Mouse (Mus musculus) activated CD4-positive, CD25-positive, alpha-beta regulatory T cell (primary cell): ENCODE measurements around the gene Rab6b. TPM values are rescaled to one million over a fixed set of nuclear protein-coding genes. Genes with fewer than 3 reads are reported as not detected.

Experiments used
- polyA plus RNA-seq, 2 experiments: library from polyadenylated mRNA; unstranded; fragments of 100-300 nt; shearing (Covaris generic); gene quantifications; one replicate each; pipeline ENCODE4 v1.2.1; 2017

Rab6b gene
- 10 to 100 TPM; 11.4 to 13.9 TPM for polyA plus RNA-seq

DNA sequence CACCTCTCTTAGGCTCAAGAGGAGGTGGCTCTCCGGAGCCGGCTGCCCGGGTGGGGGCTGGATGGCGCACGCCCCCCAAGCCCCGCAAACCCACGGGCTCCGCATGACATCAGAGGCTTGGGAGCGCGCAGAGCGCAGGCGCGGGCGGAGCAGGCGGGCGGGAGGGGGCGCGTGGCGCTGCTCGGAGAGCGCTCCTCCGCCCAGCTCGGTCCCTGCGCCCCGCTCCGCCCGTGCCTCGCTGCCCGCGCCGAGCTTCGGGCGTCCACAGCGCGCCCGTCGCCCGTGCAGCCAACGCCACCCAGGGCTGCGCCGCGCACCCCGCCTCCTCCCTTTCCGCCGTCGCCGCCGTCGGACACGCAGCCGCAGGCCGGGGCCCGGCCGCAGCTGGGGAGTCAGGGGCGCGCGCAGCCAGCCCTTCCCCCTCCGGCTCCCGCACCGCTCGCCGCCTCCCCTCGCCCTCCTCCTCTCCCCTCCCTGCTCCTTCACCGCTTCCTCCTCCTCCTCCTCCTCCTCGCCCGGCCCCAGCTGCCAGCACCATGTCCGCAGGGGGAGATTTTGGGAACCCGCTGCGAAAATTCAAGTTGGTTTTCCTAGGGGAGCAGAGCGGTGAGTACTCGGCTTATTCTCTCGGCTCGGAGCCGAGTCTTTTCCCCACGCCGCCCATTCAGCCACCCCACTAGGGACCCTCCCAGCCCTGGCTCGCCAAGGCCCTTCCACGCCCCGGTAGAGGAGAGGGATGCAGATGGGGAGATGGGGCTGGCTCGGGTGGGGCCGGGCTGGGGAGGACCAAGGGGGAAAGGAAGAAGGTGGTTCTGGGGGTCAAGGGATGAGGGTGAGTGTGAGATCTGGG, at the start of gene Rab6b:
Gene Rab6b, plus strand, starts transcription at position 167 of the 850 bp plus-strand sequence.

DNA sequence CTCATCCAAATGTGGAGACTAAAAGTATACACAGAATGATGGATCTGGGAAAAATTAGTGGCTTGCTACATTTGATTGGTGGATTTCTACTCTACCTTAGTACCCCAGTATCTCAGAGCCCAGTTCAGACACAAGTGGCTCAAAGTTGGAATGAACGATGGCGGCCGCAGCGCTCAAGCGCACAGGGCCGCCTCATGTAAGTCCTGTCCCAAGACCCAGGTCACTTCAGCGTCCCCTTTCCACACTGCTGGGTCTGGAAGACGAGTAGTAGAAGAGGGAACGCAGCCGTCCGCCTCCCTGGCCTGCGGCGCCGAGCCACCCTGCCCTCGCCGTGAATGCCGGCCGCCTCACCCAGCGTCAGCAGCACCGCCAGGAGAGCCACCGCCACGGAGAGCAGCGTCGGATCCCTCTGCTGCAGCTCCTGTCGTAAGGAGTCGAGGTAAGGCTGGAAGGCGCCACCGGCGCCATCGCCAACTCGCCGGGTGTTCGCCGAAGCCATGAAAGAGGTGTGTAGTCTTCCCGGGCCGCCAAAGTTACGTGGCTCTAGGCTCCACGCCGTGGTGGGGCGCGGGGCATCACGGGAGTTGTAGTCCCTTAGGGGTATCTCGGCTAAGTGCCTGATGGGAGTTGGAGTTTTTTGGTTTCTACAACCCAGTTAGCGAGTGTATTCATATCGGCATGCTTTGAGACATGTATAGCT, 90.1 kb downstream of the Rab6b start, which contains the start of gene Srprb:
Gene Srprb, minus strand, starts transcription at position 577 of the 700 bp plus-strand sequence.

GRCm38 (mm10) chr9:103230151-103230951, 118.8 kb downstream of the Rab6b start, which contains the start of the genes Gm20425 and Trf:
Gm20425 (minus strand) TSS chr9:103230307.
Trf (minus strand) TSS chr9:103230444.

Other genes with a start within 250 kb of the Rab6b start
- gene Slco2a1, start 123.1 kb upstream of the Rab6b start, polyA plus RNA-seq = under 1 TPM; 0.15 to 0.35 TPM
- gene Srprb, start 90.3 kb downstream of the Rab6b start, polyA plus RNA-seq = 10 to 100 TPM; 32.4 to 34.7 TPM
- gene Gm20425, start 118.5 kb downstream of the Rab6b start, polyA plus RNA-seq = 1 to 10 TPM; 2.8 to 3.8 TPM
- 10 to 100 TPM in 1 of 2 experiments, 1 to 10 TPM in 1; 4.7 to 16.0 TPM for gene Trf, start 118.7 kb downstream of the Rab6b start, polyA plus RNA-seq
- 1 to 10 TPM in 1 of 2 experiments, under 1 TPM in 1; 0.74 to 1.5 TPM for gene 1300017J02Rik, start 193.3 kb downstream of the Rab6b start, polyA plus RNA-seq
- 10 to 100 TPM; 68.3 to 80.1 TPM for gene Topbp1, start 193.4 kb downstream of the Rab6b start, polyA plus RNA-seq